Mouse (Mus musculus): ENCODE data around the gene Slc7a15.

GRCm38 (mm10) chr12:8631691-8632090, 32.8 kb upstream of the Slc7a15 start:
- TF ChIP-seq REST (IDR thresholded peaks at IDR 0.05; ENCODE audit: insufficient read depth, insufficient read length) (no peak), MYOG (IDR thresholded peaks at IDR 0.05; ENCODE audit: control insufficient read depth in 1 of 3, insufficient read depth in 1 of 3, insufficient read length in 2 of 3, low read depth in 2 of 3) (no peak), TCF12 (IDR thresholded peaks at IDR 0.05; ENCODE audit: insufficient read depth, poor library complexity, severe bottlenecking) (no peak), MYOD1 (IDR thresholded peaks at IDR 0.05; ENCODE audit: control insufficient read depth in 1 of 3, insufficient read length in 2 of 3, low read depth in 2 of 3) (no peak), USF1 (IDR thresholded peaks at IDR 0.05; ENCODE audit: low read depth) (no peak), POLR2A (IDR thresholded peaks at IDR 0.05; ENCODE audit: insufficient read length, low read depth) (no peak), MAX (IDR thresholded peaks at IDR 0.05; ENCODE audit: low read depth) (no peak), E2F4 (IDR thresholded peaks at IDR 0.05; ENCODE audit: insufficient read depth) (no peak)

Data from myocyte (in vitro differentiated cells).